Mouse (Mus musculus) CH12.LX (cell line): ENCODE measurements around the gene Anks1. TPM values are rescaled to one million over a fixed set of nuclear protein-coding genes. Genes with fewer than 3 reads are reported as not detected.

Experiments used
- DNase-seq: peaks from one replicate; pipeline ENCODE4 v3.0.0-alpha.2; 2013; ENCODE audit errors: extremely low read depth
- H3K27ac ChIP-seq: 2 replicates; pipeline ENCODE4 v1.5.1; 2012; ENCODE audit warnings: low read depth, mild to moderate bottlenecking, control low read depth, moderate library complexity; ENCODE audit not compliant: insufficient read depth
- H3K27me3 ChIP-seq: replicated peaks from 2 replicates; pipeline ENCODE3; 2012; ENCODE audit warnings: inconsistent platforms
- H3K36me3 ChIP-seq, 2 experiments: replicated peaks in 1 of 2; 2 replicates each; pipeline versions ENCODE3 to v1.6.1; 2012; ENCODE audit warnings: inconsistent platforms in 1 of 2, low read length in 1 of 2, mild to moderate bottlenecking in 1 of 2, mixed read lengths in 1 of 2, moderate library complexity in 1 of 2; ENCODE audit not compliant: control insufficient read depth in 1 of 2, insufficient read depth in 1 of 2
- H3K4me1 ChIP-seq, 2 experiments: 2 replicates each; pipeline ENCODE4 v1.6.1; 2012; ENCODE audit warnings: inconsistent platforms in 1 of 2, moderate library complexity in 1 of 2; ENCODE audit not compliant: insufficient read depth in 2 of 2, control insufficient read depth in 1 of 2
- H3K4me2 ChIP-seq: 2 replicates; pipeline ENCODE4 v1.6.1; 2012; ENCODE audit warnings: low read depth, mild to moderate bottlenecking, control low read depth; ENCODE audit not compliant: poor library complexity, insufficient read depth, severe bottlenecking
- H3K4me3 ChIP-seq, 3 experiments: fragments of 150-350 bp in 1 of 3; sonication (generic) in 1 of 3; replicated peaks in 1 of 3; 2 replicates each; pipeline versions ENCODE3 to v1.5.1; 2011 to 2012; ENCODE audit warnings: low read depth in 2 of 3, low read length in 2 of 3, mild to moderate bottlenecking in 2 of 3, moderate library complexity in 2 of 3, control low read depth in 1 of 3, improper control_type of control experiment in 1 of 3, inconsistent platforms in 1 of 3, mixed read lengths in 1 of 3; ENCODE audit not compliant: poor library complexity in 1 of 3
- H3K79me2 ChIP-seq: replicated peaks from 2 replicates; pipeline ENCODE4 v1.6.1; 2012; ENCODE audit warnings: mild to moderate bottlenecking, moderate library complexity; ENCODE audit not compliant: control insufficient read depth, poor library complexity, insufficient read depth, severe bottlenecking; ENCODE audit errors: extremely low read depth
- H3K9ac ChIP-seq: 2 replicates; pipeline ENCODE4 v1.6.1; 2012; ENCODE audit warnings: low read depth, mild to moderate bottlenecking, control low read depth, moderate library complexity; ENCODE audit not compliant: insufficient read depth
- H3K9me3 ChIP-seq: replicated peaks from 2 replicates; pipeline ENCODE3; 2012; ENCODE audit warnings: low read length, inconsistent platforms, mixed read lengths
- BHLHE40 ChIP-seq: IDR thresholded peaks from 2 replicates; pipeline ENCODE4 v1.6.1; 2011; ENCODE audit warnings: mild to moderate bottlenecking, low read depth, low read length, improper control_type of control experiment
- CHD1 ChIP-seq: IDR thresholded peaks from 2 replicates; pipeline ENCODE4 v1.6.1; 2012; ENCODE audit warnings: low read depth, low read length, improper control_type of control experiment, inconsistent platforms
- CHD2 ChIP-seq: IDR thresholded peaks from 2 replicates; pipeline ENCODE4 v1.6.1; 2011; ENCODE audit warnings: low read length, improper control_type of control experiment
- CTCF ChIP-seq, 2 experiments: IDR thresholded peaks in 1 of 2; conservative IDR thresholded peaks in 1 of 2; 2 replicates each; pipeline ENCODE4 v1.5.1; 2011 to 2012; ENCODE audit warnings: low read depth in 2 of 2, low read length in 2 of 2, improper control_type of control experiment in 1 of 2, inconsistent platforms in 1 of 2, mild to moderate bottlenecking in 1 of 2, moderate library complexity in 1 of 2
- ELF1 ChIP-seq: IDR thresholded peaks from 2 replicates; pipeline ENCODE4 v1.6.1; 2014; ENCODE audit warnings: low read depth, mild to moderate bottlenecking, inconsistent platforms, low read length, improper control_type of control experiment
- EP300 ChIP-seq: IDR thresholded peaks from 2 replicates; pipeline ENCODE4 v1.6.1; 2011; ENCODE audit warnings: low read length, improper control_type of control experiment
- ETS1 ChIP-seq: conservative IDR thresholded peaks from 2 replicates; pipeline ENCODE4 v1.6.1; 2012; ENCODE audit warnings: low read depth, mild to moderate bottlenecking, inconsistent platforms, low read length, improper control_type of control experiment, moderate library complexity
- IRF4 ChIP-seq: IDR thresholded peaks from 2 replicates; pipeline ENCODE4 v1.6.1; 2014; ENCODE audit warnings: low read depth, mild to moderate bottlenecking, inconsistent platforms, low read length, improper control_type of control experiment
- JUND ChIP-seq: conservative IDR thresholded peaks from 2 replicates; pipeline ENCODE4 v1.6.1; 2011; ENCODE audit warnings: low read depth, low read length, improper control_type of control experiment
- KAT2A ChIP-seq: IDR thresholded peaks from 2 replicates; pipeline ENCODE4 v1.6.1; 2012; ENCODE audit warnings: low read length, improper control_type of control experiment, inconsistent platforms; ENCODE audit not compliant: insufficient replicate concordance
- MAX ChIP-seq: IDR thresholded peaks from 2 replicates; pipeline ENCODE4 v1.6.1; 2011; ENCODE audit warnings: low read length, improper control_type of control experiment
- MEF2A ChIP-seq: IDR thresholded peaks from 2 replicates; pipeline ENCODE4 v1.6.1; 2014; ENCODE audit warnings: low read depth, mild to moderate bottlenecking, inconsistent platforms, low read length, improper control_type of control experiment, borderline replicate concordance
- MXI1 ChIP-seq: IDR thresholded peaks from 2 replicates; pipeline ENCODE4 v1.6.1; 2011; ENCODE audit warnings: mild to moderate bottlenecking, low read depth, low read length, improper control_type of control experiment
- MYC ChIP-seq: IDR thresholded peaks from 2 replicates; pipeline ENCODE4 v1.6.1; 2011; ENCODE audit warnings: low read depth, mild to moderate bottlenecking, improper control_type of control experiment, low read length
- PAX5 ChIP-seq: IDR thresholded peaks from 2 replicates; pipeline ENCODE4 v1.6.1; 2012; ENCODE audit warnings: low read length, inconsistent platforms, mixed read lengths
- POLR2A ChIP-seq: IDR thresholded peaks from 2 replicates; pipeline ENCODE4 v1.6.1; 2011; ENCODE audit warnings: low read depth, mild to moderate bottlenecking, improper control_type of control experiment, low read length
- POLR2AphosphoS2 ChIP-seq: IDR thresholded peaks from 2 replicates; pipeline ENCODE4 v1.6.1; 2011; ENCODE audit warnings: low read depth, low read length, improper control_type of control experiment
- RAD21 ChIP-seq: IDR thresholded peaks from 2 replicates; pipeline ENCODE4 v1.6.1; 2011; ENCODE audit warnings: low read depth, mild to moderate bottlenecking, low read length, improper control_type of control experiment, moderate library complexity
- SIN3A ChIP-seq: IDR thresholded peaks from 2 replicates; pipeline ENCODE4 v1.6.1; 2012; ENCODE audit warnings: low read length, improper control_type of control experiment, inconsistent platforms
- SMC3 ChIP-seq: IDR thresholded peaks from 2 replicates; pipeline ENCODE4 v1.6.1; 2011; ENCODE audit warnings: low read depth, low read length, improper control_type of control experiment
- UBTF ChIP-seq: IDR thresholded peaks from 2 replicates; pipeline ENCODE4 v1.6.1; 2012; ENCODE audit warnings: low read depth, mild to moderate bottlenecking, inconsistent platforms, low read length, improper control_type of control experiment, moderate library complexity
- ZNF384 ChIP-seq: IDR thresholded peaks from 2 replicates; pipeline ENCODE4 v1.6.1; 2012; ENCODE audit warnings: low read depth, low read length, improper control_type of control experiment, inconsistent platforms
- dilution Hi-C: fragments of 300-500 bp; cut with MboI; formaldehyde crosslinking; loops from 2 replicates; pipeline ENCODE4 v1.14.3; 2020; ENCODE audit warnings: low sequenced_read_pairs; ENCODE audit not compliant: extremely low pct_unique_long_range_greater_than_20kb, extremely low pct_ligation_motif_present
- in situ Hi-C: fragments of 300-500 bp; cut with MboI; formaldehyde crosslinking; loops from 3 replicates; pipeline ENCODE4 v1.14.3; 2019; ENCODE audit warnings: low sequenced_read_pairs, low pct_ligation_motif_present, low pct_unique_long_range_greater_than_20kb, mixed read lengths
- polyA plus RNA-seq: library from polyadenylated mRNA; unstranded; fragments of >175 nt; gene quantifications from 2 replicates; pipeline ENCODE4 v1.2.1, GENCODE M21; 2012; ENCODE audit warnings: low read depth; ENCODE audit not compliant: insufficient read length
- total RNA-seq, 2 experiments: library from RNA; depleted of rRNA; stranded (reverse); fragments of 300-350 nt in 1 of 2; fragments of >200 nt in 1 of 2; gene quantifications; 2 replicates each; pipeline ENCODE4 v1.2.3; 2012 to 2014

Gene Anks1
- total and polyA plus RNA-seq, 3 experiments, result 5.8 to 9.3 (median 9.0) TPM

DNA sequence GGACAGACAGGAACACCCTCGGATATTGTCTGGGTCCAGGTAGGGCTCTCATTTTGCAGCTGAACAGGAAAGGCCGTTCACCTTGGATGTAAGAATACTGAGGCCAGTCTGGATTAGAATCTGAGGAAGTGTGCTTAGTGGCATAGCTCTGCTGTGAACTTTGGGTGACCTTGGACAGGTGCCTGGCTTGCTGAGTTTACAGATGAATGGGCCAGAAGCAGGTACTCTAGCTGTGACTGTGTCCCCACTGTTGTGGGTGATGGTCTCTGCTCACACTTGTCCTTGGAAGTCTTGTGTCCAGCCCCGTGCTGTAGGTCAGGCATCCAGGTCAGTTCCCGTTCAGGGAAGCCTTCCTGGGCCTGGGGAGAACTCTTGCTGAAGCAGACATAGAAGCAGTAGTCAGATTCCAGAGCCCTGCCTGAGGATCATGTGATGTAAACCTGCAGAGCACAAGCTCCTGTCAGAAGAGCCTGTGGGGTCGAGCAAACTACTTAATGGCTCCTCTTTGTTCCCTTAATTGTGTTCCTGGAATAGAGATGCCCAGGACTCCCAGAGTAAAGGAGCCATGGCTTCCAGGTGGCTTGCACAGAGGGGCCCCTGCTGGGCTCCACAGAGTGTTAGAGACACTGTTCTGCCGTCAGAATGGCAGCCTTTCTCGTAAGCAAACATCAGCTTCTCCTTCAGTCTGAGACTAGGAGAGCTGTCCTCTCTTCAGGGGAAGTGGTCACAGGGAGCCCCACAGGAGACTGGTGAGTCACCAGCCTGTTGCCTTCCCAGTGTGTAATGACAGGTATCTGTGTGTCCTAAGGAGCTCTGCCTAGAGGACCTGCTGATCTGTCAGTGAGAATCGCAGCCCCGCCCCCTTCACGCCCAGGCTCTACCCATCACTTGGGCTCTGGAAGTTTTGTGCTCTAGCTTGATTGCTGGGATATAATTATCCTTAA, 85.2 kb downstream of the Anks1 start:
- in situ Hi-C loops (no loop called here), dilution Hi-C loops (no loop called here)
- Histone ChIP-seq H3K27me3 (no peaks in the 10 kb centered on the region), H3K4me3 (no peak overlapping the region), H3K79me2 (no peaks in the 10 kb centered on the region), H3K4me1 (no peaks in the 10 kb centered on the region), H3K4me2 (no peak overlapping the region), H3K27ac (no peak overlapping the region), H3K9ac (no peak overlapping the region), H3K9me3 (no peaks in the 10 kb centered on the region), H3K36me3 (peaks cover 3 to 77% of the 10 kb centered on the region in 2 experiments)
- TF ChIP-seq ELF1 (no peak), MEF2A (no peak), CTCF (conservative IDR thresholded peaks at IDR 0.05 in 1 of 2, IDR thresholded peaks at IDR 0.05 in 1 of 2; ENCODE audit: low read depth in 2 of 2, low read length in 2 of 2) (no peak), POLR2A (no peak), SMC3 (no peak), MAX (no peak), SIN3A (no peak), CHD2 (no peak), KAT2A (no peak), CHD1 (no peak), PAX5 (no peak), UBTF (no peak), JUND (no peak), BHLHE40 (no peak), ZNF384 (no peak), POLR2AphosphoS2 (no peak)
- DNase-seq, result no peak

- in situ Hi-C loops (no loop called here), dilution Hi-C loops (no loop called here)
- Histone ChIP-seq H3K4me1 (no peaks in the 10 kb centered on the region), H3K27ac (no peak overlapping the region), H3K36me3 (peaks cover 3 to 74% of the 10 kb centered on the region in 2 experiments), H3K4me3 (no peak overlapping the region), H3K9me3 (no peaks in the 10 kb centered on the region), H3K4me2 (no peak overlapping the region), H3K79me2 (no peaks in the 10 kb centered on the region), H3K9ac (no peak overlapping the region), H3K27me3 (no peaks in the 10 kb centered on the region)
- no peak for DNase-seq
- TF ChIP-seq SMC3 (no peak), KAT2A (no peak), MXI1 (no peak), CTCF (conservative IDR thresholded peaks at IDR 0.05 in 1 of 2, IDR thresholded peaks at IDR 0.05 in 1 of 2; ENCODE audit: low read depth in 2 of 2, low read length in 2 of 2) (no peak), IRF4 (no peak), MYC (no peak), EP300 (no peak), RAD21 (no peak), ETS1 (no peak)
Observed at GRCm38 (mm10) chr17:27996320-27996719, 87.2 kb downstream of the Anks1 start.
